Mouse (Mus musculus) thymus, adult 2 months (tissue): Measurements from ENCODE around the gene Cdh1.

Experiments
- CTCF ChIP-seq: fragments of 200-500 bp; IDR thresholded peaks from 2 replicates; pipeline ENCODE4 v1.5.1; 2012; ENCODE audit warnings: mild to moderate bottlenecking, control low read depth, low read length, moderate library complexity, borderline replicate concordance; ENCODE audit not compliant: control insufficient read depth, poor library complexity, insufficient read depth; ENCODE audit errors: extremely low read depth
- POLR2A ChIP-seq: fragments of 200-500 bp; IDR thresholded peaks from 2 replicates; pipeline ENCODE4 v1.6.1; 2012; ENCODE audit warnings: mild to moderate bottlenecking, low read length, control low read depth, moderate library complexity; ENCODE audit not compliant: control insufficient read depth, poor library complexity, insufficient read depth; ENCODE audit errors: extremely low read depth

DNA sequence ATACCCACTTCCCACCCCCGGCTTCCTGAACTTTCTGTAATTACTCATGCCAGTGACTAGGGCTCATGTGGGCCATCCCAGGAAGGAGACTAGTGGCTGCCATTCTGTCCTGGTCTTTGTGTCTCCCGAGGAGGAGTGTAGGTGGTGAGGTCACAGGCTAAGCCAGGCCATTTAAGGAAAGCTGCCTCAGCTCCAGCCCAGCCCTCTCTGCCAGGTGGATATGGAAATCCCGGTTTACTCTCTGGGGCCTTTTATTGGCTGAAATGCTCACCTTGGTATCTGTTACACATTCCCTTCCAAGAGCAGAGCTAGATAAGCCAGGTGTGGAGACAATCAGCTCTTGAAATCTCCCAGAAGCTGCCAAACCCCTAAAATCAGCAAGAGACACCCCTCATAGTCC is 5.3 kb downstream of the Cdh1 start:
- TF ChIP-seq POLR2A, result no peak
- no peak for TF ChIP-seq CTCF
